8 mouse cellular contexts compared by ENCODE assay signal in the genomic region with DNA sequence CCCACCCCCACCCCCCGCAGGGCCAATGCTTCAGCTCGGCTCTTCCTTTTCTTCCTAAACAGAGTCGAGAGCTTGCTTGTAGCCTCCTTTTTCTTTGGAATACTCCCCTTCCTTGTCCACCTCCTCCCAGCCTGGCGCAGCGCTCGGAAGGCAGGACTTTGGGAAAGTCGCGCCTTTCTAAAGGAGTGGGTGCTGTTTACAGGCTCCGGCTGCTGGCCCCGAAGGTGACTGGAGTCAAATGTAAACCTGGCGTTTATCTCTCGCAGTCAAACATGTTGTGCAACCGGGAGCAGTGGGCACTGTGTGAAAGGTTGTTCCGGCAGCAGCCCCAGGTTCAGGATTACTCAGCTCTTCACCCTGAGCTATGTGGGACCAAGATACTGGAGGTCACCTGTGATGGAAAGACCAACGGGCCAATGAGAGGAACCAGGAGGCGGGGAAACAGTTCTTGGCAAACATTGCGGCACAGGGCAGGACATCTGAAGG. TPM values are rescaled to one million over a fixed set of nuclear protein-coding genes. Genes with fewer than 3 reads are reported as not detected.
A peak's percentile ranks its signal among the peaks of the same experiment; 100 is the strongest.
DNase-seq lines count a peak whose midpoint lies in the region; ATAC-seq and TF ChIP-seq lines count a peak whose summit lies in the region.

No protein-coding gene starts in this region.

- H3K36me3 ChIP-seq in hindbrain, embryonic 10.5 days, result no peaks in the 10 kb centered on the region
- no peaks in the 10 kb centered on the region for H3K36me3 ChIP-seq in lung, postnatal 0 days (ENCODE audit: insufficient read depth, low read length)

- no peaks in the 10 kb centered on the region for H3K9me3 ChIP-seq in hindbrain, embryonic 10.5 days
- no peaks in the 10 kb centered on the region for H3K9me3 ChIP-seq in lung, postnatal 0 days (ENCODE audit: low read length)

- H3K27ac ChIP-seq in hindbrain, embryonic 10.5 days, result peak overlapping the region; percentile 87
- H3K27ac ChIP-seq in lung, postnatal 0 days (ENCODE audit: low read length), result peak overlapping the region; percentile 83

- under 1% methylated on average over 17 of the region's 17 CpGs for WGBS in hindbrain, embryonic 10.5 days
- under 1% methylated on average over 17 of the region's 17 CpGs for WGBS in lung, postnatal 0 days

- peaks cover 16% of the 10 kb centered on the region for H3K4me1 ChIP-seq in hindbrain, embryonic 10.5 days (replicated peaks)
- peaks cover 2% of the 10 kb centered on the region; the same call in 1 of the 2 replicates for H3K4me1 ChIP-seq in lung, postnatal 0 days (ENCODE audit: insufficient read depth, low read depth, low read length)

- H3K4me3 ChIP-seq in hindbrain, embryonic 10.5 days, result peak overlapping the region; percentile 67
- peak overlapping the region; percentile 42 for H3K4me3 ChIP-seq in lung, postnatal 0 days (ENCODE audit: low read depth, low read length)

- ATAC-seq in frontal cortex, adult (ENCODE audit: low TSS enrichment), result peak; percentile 99
- ATAC-seq in lung, postnatal 0 days, result peak; percentile 99

- 0 out of 2 replicates have a peak, but pooled peaks cover 8% of the 10 kb centered on the region for H3K27me3 ChIP-seq in hindbrain, embryonic 10.5 days (ENCODE audit: insufficient read depth, poor library complexity, severe bottlenecking)
- H3K27me3 ChIP-seq in lung, postnatal 0 days (replicated peaks; ENCODE audit: insufficient read depth, low read length), result no peaks in the 10 kb centered on the region

- peak overlapping the region; percentile 39 for H3K9ac ChIP-seq in lung, postnatal 0 days (replicated peaks; ENCODE audit: low read depth)

- peak; percentile 80 for TF ChIP-seq EP300 in lung, postnatal 0 days (IDR thresholded peaks at IDR 0.05)

- no peak for TF ChIP-seq CTCF in lung, postnatal 0 days (IDR thresholded peaks at IDR 0.05)

- H3K4me2 ChIP-seq in lung, postnatal 0 days (replicated peaks; ENCODE audit: low read depth, low read length), result peak overlapping the region; percentile 56

- peak; percentile 90 for DNase-seq in MEL-GATA-1-ER (ENCODE audit: extremely low read depth, low read depth)
- DNase-seq in cerebellum, adult 9-10 months, result peak; percentile 97
- peak; percentile 86 for DNase-seq in hindbrain, embryonic 10.5 days (ENCODE audit: low spot score)
- peak; percentile 90 for DNase-seq in layer of hippocampus, adult 9-11 months
- DNase-seq in lung, postnatal 0 days (ENCODE audit: low spot score), result peak; percentile 97
- DNase-seq in ovary, postnatal 14 days (ENCODE audit: low spot score), result peak; percentile 96
- peak; percentile 91 for DNase-seq in thymus, postnatal 14 days

RNA-seq across cellular contexts. Expression of gene Hectd1, which starts 15.5 kb away (rescaled TPM):
- polyA plus RNA-seq in hindbrain, embryonic 10.5 days (2016; fragmentation: Nextera tagmentation; extraction: Ambion mirVana), result 28.1 and 31.1 TPM in 2 replicates
- polyA plus RNA-seq in lung, postnatal 0 days (2015; fragmentation: Nextera tagmentation; extraction: Ambion mirVana), result 27.5 and 31.8 TPM in 2 replicates

Comparison
In these comparisons a context has a peak if more than half of its experiments do, and no peak if none do; other contexts are left out.
1. Peak in every context shown above with its lines: DNase-seq, ATAC-seq, H3K4me3 ChIP-seq and H3K27ac ChIP-seq.